Mouse (Mus musculus): Measurements from ENCODE around the gene Alg14.

GRCm38 (mm10) chr3:121267283-121267682 lies 24.3 kb upstream of the Alg14 start:
- peak; percentile 58 for TF ChIP-seq GATA1 (IDR thresholded peaks at IDR 0.05; ENCODE audit: low read length)
- TF ChIP-seq TAL1 (IDR thresholded peaks at IDR 0.05; ENCODE audit: low read length): no peak

Measured in erythroblast, embryonic 14.5 days (primary cell).